Mouse (Mus musculus) thymus, postnatal 10 days (tissue): ENCODE data around the gene Efna2.

Experiments
- DNase-seq, 2 experiments: peaks; one replicate each; pipeline ENCODE4 v3.0.0; 2021; ENCODE audit warnings: low spot score in 2 of 2

Efna2 gene

DNA sequence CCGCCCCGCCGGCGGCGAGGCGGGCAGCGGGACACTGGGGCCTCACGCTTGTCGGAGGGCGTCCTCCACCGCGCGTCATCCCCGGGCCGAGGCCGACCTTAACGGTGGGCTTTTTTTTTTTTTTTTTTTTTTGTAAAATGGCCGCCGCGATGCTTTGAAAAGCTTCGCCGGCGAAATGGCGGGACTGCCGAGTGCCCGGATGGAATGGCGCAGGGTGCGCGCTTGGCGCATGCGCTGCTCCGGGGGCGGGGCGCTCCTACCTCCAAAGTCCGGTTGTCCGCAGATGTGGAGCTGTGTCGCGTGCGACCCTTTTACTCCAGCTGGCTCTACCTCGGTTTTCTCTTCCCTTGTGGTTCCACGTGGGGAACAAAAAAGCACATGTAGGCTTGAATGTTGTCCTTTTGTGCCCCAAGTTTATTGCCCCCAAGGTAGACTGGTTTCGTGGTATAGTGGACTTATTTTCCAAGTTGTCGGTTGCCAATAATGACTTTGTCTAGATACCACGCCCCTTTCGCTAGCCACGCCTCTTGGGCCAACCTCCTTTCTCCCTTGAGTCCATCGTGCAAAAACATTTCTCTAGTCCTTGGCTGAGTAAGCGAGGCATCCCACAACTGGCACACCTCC lies 11.1 kb upstream of the Efna2 start:
- DNase-seq = peak; percentile 80 to 87

DNA sequence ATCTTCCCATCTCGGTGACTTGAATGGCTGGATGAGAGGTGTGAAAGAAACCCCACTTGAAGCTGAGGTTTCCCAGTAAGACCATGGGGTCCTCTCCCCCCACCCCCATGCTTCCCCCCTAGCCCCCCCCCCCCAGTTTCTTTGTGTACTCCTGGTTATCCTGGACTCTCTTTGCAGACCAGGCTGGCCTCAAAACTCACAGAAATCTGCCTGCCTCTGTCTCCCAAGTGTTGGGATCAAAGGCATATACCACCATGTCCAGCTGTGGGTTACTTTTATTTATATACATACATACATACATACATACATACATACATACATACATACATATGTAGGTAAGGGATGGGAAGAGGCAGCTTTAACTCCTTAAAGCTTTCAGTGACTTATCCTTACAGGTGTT lies 10.2 kb upstream of the Efna2 start:
- DNase-seq = no peak

DNA sequence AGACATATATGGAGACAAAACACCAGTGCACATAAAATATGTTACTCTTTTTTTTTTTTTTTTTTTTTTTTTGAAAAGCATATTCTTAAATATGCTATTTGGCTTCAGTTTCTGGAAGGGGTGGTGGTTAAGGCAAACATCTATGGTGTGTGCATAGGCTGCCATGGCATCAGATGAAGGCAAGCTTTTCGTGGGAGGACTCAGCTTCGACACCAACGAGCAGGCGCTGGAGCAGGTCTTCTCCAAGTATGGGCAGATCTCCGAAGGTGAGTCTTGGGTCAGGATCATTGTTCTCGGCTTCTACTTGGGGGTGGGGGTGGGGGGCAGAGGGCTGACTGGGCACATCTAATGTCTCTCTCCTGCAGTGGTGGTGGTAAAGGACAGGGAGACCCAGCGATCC lies 9.6 kb upstream of the Efna2 start:
- no peak for DNase-seq

DNA sequence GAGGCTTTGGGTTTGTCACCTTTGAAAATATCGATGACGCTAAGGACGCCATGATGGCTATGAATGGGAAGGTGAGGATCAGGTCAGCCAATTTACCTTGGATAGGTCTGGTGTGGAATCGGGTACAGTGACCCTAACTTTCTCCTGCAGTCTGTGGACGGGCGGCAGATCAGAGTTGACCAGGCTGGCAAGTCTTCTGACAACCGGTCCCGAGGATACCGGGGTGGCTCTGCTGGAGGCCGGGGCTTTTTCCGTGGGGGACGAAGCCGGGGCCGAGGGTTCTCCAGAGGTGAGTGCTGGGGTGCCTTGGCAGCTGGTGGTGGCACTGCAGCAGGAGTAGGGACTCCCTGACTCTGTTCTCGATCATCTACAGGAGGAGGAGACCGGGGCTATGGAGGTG lies 9.2 kb upstream of the Efna2 start:
- no peak for DNase-seq

DNA sequence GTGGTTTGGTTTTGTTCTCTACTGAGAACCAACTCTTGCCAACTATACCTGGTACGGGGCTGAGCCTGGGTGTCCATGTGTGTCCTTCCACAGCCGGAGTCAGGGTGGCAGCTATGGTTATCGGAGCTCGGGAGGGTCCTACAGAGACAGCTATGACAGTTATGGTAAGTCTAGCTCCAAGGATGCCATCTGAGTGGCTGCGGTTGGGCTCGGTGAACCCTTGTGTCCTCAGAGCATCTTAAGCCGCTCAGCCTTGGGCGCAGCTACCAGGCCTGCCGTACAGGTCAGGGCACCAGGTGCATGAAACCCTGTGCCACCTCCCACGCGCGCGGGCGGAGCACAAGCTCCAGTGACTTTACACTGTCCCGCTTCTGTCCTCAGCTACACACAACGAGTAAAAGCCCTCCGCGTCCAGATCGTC lies 8.7 kb upstream of the Efna2 start:
- DNase-seq = no peak

DNA sequence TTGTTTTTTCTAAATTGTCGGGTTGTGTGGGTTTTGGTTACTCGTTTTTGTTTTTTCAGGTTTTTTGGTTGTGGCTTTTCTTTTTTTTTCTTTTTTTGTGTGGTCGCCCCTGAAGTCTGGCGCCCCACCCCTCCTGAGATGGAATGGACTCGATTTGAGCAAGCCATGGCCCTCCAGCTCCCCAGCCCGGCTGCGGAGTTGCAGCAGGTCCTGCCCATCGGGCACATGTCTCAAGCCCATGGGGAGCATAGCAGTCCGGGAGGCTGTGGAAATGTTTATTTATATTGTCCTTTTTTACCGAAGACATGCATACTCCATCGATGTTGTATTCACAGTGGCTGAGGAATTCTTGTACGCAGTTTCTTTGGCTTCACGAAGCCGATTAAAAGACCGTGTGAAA lies 8.0 kb upstream of the Efna2 start:
- no peak for DNase-seq

DNA sequence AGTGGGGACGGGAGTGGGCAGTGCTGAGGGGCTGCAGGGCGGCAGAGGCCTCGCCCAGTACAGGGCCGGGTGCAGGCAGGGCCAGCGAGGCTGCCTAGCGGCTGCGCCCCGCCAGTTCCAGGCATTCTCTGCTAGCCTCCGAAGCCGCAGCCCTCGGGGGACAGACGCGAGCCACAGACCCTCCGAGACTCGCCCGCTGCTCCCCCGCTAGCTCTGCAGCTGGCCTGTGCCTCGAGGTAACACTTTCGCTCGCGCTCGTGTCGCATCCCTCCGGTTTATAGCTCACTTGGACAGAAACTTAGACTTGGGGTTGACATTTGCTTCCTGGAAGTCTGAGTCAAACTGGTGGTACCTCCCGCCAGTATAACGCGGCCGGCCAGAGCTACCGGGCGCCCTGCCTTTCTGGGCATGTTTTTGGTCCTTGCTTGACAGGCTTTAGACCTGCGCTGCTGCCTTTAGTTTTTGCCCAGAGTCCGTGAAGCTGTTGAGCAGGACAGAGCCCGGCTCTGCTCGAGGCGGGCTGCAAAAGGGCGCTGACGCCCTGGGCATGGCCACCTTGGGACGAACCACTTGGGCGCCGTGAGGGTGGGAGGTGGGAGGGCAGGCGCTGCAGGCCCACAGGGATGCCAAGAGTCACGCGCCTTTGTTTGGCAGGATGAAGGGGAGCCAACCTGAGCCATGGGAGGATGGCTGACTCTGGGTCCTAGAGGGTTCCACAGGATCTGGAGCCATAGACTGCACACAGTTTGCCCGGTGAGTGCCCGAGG lies 7.3 kb upstream of the Efna2 start:
- no peak for DNase-seq

DNA sequence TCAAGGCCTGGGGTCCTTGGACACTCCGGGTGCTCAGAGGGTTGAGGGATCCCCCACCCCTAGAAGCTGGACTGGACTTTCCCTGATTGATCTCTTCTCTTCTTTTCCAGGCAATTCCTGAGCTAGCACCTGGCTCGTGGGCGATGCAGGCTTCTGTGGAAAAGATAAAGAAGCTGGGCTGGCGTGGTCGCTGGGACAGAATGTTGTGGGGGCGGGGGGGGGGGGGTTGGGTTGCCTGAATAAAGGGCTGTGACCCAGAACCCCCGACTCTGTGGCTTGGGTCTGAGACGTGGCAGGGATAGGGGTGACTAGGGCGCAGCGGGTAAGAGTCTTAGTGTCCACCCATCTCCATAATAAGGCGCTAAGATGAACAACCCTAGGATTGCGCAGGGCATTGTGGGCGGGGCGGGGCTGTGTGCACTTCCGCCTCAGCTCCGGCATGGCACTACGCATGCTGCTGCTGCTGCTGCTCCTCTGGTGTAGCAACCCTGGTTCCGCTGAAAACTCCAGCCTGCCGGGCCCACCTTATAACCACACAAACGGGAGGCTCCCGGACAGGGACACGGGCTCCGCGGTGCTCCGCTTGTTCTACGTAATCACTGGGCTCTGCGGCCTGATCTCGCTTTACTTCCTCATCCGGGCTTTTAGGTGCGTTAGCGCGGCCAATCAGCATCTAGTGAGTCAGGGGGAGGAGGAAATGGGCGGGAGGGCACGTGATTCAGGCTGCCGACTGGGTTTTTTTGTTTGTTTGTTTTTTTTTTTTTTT lies 6.6 kb upstream of the Efna2 start, which contains the start of gene 1600002K03Rik:
Gene 1600002K03Rik, plus strand, starts transcription at position 418 of the 766 bp plus-strand sequence.
- DNase-seq = peak; percentile 79 to 80

DNA sequence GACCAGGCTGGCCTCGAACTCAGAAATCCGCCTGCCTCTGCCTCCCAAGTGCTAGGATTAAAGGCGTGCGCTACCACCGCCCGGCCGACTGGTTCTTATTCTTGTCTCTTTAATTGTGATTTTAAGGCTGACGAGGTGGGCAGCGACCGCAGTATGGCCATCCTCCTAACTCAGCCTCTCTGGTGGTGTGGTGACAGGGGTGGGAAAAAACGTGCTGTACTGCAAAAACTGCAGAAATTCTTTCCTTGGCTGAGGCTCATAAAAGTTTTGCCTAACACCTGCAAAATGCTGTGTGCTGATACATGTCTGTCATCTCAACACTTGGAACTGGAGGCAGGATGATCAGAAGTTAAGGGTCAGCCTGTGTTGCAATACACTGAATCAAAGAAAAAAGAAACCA lies 5.9 kb upstream of the Efna2 start:
- no peak for DNase-seq

DNA sequence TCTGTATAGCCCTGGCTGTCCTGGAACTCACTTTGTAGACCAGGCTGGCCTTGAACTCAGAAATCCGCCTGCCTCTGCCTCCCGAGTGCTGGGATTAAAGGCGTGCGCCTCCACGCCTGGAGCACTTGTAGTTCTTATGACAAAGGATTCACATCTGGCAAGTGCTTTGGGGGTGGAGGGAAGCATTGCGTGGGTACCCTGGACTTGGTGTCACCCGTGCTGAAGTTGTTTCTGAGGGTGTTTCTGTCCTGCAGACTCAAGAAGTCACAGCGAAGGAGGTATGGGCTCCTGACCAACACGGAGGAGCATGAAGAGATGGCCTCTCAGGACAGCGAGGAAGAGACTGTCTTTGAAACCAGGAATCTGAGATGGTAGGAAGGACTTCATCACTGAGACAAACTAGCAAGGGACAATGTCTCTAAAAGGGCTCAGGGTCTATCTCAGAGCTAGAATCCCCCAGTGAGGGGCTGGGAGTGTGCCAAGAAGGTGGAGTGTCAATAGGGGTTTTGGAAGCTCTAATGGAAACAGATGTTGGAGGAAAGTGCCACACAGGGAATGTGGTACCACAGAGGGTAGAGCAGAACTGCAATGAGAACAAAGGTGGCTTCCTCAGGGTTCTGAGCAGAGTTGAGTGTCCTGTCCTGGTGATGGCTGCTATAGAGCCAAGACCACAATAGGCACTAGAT lies 5.2 kb upstream of the Efna2 start:
- DNase-seq = no peak

DNA sequence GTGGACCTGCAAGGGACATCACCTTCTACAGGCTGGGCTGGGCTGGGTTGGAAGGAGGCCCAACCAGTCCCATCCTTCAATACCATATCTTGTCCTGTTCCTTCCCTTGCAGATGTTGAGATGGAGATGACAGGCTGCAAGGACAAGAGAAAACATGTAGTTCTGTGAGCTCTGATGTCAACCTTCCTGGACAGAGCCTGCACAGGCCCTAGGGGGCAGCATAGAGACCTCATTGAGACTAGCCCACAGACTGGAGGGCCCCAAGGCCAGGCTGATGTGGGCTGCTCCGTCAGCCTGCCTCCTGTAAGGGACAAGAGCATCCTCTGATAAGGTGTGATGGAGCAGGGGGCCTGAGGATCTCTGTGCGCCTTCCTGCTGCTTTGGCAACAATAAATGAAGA lies 4.6 kb upstream of the Efna2 start:
- no peak for DNase-seq

DNA sequence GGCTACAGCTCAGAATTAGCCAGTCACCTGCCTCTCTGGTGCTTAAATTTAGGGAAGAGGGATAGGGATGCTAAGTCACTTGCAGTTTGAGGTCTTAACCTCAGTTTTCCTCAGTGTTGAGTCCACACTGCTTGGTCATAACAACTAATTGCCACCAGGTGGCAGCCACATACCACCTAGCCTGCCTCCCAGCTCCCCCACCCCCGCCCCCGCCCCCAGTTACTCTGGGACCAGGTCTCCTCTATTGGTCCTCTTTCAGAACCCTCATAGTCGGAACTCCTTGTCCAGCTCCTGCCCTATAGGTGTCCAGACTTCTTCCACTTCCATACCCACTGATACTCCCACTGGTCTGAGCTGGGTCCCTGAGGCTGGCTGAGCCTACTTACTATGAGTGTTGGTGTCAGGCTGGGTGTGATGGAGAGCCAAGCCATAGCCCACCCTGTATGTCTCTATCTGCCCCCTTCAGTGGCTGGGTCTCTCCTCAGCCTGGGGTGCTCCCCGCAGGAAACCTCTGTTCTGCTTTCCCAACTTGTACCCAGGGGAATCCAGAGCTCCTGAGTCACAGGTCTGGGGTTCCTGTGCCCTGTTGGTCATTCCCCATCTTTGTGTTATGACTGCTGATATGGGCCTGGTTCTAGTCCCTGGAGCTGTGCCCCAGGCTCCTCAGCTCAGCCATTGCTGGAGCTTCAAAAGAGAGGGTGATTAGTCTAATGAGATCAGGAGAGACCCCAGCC lies 3.6 kb upstream of the Efna2 start:
- DNase-seq = no peak

DNA sequence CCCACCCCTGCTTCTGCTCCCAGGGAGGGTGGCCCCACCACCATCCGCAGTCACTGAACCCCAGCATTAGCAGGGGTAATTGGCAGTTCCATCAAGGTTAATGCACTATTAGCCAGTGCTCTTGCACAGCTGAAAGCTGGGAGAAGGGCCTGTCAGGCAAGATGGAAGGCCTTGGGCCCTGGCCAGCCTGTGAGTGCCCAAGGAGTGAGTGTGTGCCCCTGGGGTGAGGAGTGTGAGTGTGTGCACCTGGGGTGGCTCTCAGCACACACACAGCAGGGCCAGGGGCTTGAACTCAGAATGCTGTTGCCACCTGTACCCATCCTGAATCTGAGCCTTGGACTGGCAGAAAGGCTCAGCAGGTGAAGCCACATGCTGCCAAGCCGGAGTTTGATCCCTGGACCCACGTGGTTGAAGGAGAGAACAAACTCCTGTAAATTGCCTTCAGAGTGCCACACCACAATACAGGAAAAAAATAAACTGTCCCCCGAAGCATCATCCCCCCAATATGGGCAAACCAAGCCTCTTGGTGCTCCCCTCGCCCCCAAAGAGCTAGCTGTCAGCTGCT lies 2.9 kb upstream of the Efna2 start:
- DNase-seq = no peak

DNA sequence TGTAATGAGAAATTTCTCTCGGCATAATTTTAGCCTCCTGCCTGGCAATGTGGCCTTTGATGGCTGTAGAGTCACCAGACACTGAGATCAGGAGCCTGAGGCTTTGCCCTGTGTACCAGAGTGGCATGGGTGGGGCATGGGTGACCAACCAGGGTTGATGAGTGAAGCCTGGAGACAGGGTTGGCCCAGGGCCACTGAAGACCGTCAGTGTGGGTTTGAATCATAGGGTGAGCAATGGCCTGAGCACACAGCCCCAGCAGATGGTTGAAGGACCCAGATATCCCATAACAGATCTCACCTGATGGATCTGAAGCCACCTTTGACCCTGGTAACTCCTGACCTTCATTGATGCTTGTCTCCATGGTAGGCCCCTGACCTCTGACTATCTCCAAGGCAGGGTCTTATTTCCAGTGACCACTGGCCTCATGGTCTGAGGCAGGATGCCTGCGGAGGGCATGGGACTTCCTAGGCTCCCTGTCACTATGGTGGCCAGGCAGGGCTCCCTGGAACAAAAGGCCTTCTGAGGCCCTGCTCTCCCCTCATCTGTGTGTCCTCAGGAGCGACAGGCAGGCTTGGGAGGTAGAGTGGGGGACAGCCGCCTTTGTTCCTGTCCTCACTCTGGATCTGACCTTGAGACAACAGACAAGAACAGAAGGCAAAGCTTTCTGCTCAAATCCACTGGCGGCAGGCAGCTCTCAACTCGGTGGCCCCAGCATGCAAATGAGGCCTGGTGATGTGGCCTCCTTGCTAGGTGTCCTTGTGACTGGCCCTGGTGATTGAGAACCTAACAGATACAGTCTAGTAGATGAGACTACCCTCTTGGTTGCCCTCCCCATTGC lies 1.6 kb upstream of the Efna2 start:
- DNase-seq = no peak

DNA sequence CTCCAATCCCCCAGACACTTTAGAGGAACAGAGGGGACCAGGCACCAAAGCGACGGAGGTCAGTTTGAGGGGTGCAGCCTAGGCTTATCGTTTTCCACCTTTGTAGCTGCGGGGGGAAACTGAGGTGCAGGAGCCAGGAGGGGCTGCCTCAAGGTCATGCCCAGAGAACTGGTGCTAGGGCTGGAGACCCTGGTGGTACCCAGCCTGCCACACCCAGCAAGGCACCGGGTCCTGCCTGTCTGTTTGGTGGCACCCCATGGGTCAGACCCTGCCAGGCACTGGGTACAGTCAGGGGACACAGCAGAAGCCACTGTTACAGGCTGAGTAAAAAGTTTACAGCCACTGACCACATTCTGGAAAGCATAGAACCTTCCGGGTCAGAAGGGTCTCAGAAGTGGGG lies 1.0 kb downstream of the Efna2 start:
- no peak for DNase-seq

DNA sequence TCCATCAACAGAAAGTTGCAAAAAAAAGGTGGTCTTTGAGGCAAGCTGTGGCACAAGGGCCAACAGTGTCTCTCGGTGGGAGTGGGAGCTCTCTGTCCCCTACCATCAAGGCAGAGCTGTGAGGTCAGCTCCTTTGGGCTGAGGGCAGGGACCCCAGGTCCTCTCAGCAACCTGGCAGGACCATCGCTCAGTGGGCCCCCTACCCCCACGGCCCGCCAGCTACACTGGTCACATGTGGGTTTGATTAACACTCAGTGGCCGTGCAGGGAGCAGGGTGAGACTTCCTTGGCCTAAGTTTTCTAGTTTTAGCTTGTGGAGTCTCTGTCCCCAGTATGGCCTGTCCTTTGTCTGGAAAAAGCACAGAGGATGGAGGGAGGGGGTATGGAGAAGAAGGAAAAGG lies 1.5 kb downstream of the Efna2 start:
- DNase-seq = no peak

DNA sequence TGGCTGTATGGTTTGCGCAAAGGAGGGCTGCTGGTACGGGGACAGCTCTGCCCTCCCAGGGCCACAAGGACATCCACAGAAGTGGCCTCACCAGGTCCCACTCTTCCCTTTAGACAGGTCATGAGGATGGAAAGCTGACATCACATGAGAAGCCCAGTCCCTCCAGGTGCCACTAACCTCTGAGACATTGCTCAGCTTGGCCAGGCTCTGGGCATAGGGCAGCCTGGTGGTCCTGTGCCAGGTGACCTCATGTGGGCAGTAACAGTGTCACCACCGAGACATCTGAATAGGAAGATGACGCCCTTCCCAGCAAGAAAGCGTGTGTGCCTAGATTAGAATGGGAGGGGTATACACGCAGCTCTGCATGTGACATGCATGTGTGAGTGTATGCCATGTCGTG lies 3.3 kb downstream of the Efna2 start:
- no peak for DNase-seq

DNA sequence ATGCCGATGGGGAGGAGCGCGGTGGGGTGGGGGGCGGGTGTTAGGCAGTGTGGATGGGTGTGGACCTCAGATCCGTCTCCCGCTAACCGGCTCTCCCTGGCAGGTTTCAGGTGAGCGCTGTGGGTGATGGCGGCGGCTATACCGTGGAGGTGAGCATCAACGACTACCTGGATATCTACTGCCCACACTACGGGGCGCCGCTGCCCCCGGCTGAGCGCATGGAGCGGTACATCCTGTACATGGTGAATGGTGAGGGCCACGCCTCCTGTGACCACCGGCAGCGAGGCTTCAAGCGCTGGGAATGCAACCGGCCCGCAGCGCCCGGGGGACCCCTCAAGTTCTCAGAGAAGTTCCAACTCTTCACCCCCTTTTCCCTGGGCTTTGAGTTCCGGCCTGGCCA lies 7.4 kb downstream of the Efna2 start:
- no peak for DNase-seq

DNA sequence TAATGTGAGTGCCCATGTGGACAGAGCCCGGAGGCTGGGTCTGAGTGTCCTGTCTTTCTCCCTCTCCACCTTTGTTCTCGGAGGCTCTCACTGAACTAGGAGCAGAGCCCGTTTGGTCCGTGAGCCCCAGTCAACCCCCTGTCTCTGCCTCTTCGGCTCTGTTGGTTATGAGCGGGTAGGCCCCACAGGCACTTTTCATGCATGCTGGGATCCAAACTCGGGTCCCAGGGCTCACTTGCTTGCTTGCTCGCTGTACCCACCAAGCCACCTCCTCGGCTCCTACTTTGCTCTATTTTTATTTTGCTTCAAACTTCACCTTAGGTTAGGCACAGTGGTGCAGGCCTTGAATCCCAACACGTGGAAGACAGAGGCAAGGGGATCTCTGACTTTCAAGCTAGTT lies 8.5 kb downstream of the Efna2 start:
- no peak for DNase-seq

DNA sequence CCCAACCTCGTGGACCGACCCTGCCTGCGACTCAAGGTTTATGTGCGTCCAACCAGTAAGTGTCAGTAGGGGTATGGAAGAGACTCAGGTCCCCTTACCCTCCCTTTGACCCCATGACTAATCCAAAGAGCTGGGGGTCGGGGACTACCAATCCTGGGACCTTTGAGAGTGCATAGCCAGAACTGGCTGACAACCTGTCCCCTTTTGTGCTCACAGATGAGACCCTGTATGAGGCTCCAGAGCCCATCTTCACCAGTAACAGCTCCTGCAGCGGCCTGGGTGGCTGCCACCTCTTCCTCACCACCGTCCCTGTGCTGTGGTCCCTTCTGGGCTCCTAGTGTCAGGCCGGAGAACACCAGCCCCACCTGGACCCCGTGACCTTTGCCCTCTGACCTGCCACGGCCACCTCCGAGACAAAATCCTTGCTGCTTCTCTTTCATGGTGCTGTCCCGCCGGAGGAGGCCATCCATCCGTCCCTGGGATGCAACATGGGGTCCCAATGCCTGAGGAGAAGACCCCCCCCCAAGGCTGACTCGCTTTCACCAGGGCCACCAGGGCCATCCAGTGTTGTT lies 9.3 kb downstream of the Efna2 start:
- no peak for DNase-seq
